Mouse (Mus musculus) intestine, embryonic 16.5 days (tissue): Measurements from ENCODE around the gene Slc23a2. TPM values are rescaled to one million over a fixed set of nuclear protein-coding genes. Genes with fewer than 3 reads are reported as not detected.

ENCODE experiments used
- ATAC-seq: fragments of 200-750 bp; cut with Nextera tagmentation; 2 replicates; pipeline ENCODE4 v1.8.0; 2017; ENCODE audit warnings: moderate TSS enrichment, moderate library complexity
- H3K27ac ChIP-seq: fragments of 300-500 bp; sonication (generic); 2 replicates; pipeline ENCODE4 v1.5.1; 2014; ENCODE audit warnings: mild to moderate bottlenecking, low read length
- H3K27me3 ChIP-seq: fragments of 300-500 bp; sonication (generic); replicated peaks from 2 replicates; pipeline ENCODE4 v1.6.1; 2014; ENCODE audit warnings: low read length, control low read depth, mixed read lengths; ENCODE audit not compliant: control insufficient read depth, insufficient read depth
- H3K36me3 ChIP-seq: fragments of 300-500 bp; sonication (generic); 2 replicates; pipeline ENCODE4 v1.6.1; 2014; ENCODE audit warnings: low read length, control low read depth; ENCODE audit not compliant: control insufficient read depth, insufficient read depth
- H3K4me1 ChIP-seq: fragments of 300-500 bp; sonication (generic); 2 replicates; pipeline ENCODE4 v1.6.1; 2014; ENCODE audit warnings: low read length, control low read depth, mixed read lengths; ENCODE audit not compliant: control insufficient read depth, insufficient read depth
- H3K4me2 ChIP-seq: fragments of 300-500 bp; sonication (generic); 2 replicates; pipeline ENCODE4 v1.6.1; 2014; ENCODE audit warnings: low read depth, low read length, control low read depth
- H3K4me3 ChIP-seq: fragments of 300-500 bp; sonication (generic); 2 replicates; pipeline ENCODE4 v1.5.1; 2014; ENCODE audit warnings: mild to moderate bottlenecking, low read length
- H3K9ac ChIP-seq: fragments of 300-500 bp; sonication (generic); 2 replicates; pipeline ENCODE4 v1.6.1; 2014; ENCODE audit warnings: low read depth, low read length
- H3K9me3 ChIP-seq: fragments of 300-500 bp; sonication (generic); 2 replicates; pipeline ENCODE4 v1.6.1; 2016; ENCODE audit warnings: low read length, control low read depth; ENCODE audit not compliant: control insufficient read depth
- WGBS: fragments of 180-500 bp; shearing (Covaris S2); extraction: QIAGEN DNeasy Blood & Tissue Kit; methylation state at CpG from one replicate; pipeline ENCODE4 v1.1.7; 2014; 5-methylcytosine and 5-hydroxymethylcytosine counted together
- polyA plus RNA-seq: library from polyadenylated mRNA; unstranded; fragments of >200 nt; fragmentation: Nextera tagmentation; extraction: Ambion mirVana; gene quantifications from 2 replicates; pipeline ENCODE4 v1.2.1, GENCODE M21; 2015

Slc23a2 gene
- polyA plus RNA-seq, 1 experiment from 2014 or later: 13.5 TPM

DNA sequence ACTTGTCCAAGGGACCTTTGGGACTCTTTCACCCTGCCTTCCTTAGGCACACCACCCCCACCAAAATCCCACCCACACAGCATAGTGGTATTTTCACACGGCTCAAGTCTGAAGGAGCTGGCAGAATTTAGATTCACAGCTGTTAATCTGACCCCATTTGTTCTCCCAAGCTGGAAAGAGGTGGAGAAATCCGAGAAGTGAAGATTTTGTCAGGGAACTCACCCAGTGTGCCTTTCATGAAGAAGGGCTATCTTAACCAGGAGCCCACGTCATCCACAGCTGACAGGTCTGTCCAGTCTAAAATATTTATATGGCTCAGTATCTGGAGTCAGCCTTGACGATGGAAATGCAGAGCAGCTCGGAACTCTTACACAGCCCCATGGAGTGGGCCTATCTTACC lies 108.6 kb downstream of the Slc23a2 start:
- H3K9ac ChIP-seq: no peak overlapping the region
- H3K9me3 ChIP-seq: no peaks in the 10 kb centered on the region
- 67% methylated on average over 5 of the region's 5 CpGs for WGBS
- ATAC-seq: no peak
- H3K4me1 ChIP-seq: peaks cover 2% of the 10 kb centered on the region; the same call in 1 of the 2 replicates
- H3K27ac ChIP-seq: no peak overlapping the region
- no peaks in the 10 kb centered on the region for H3K27me3 ChIP-seq
- H3K4me3 ChIP-seq: no peak overlapping the region
- H3K36me3 ChIP-seq: no peaks in the 10 kb centered on the region
- H3K4me2 ChIP-seq: no peak overlapping the region

DNA sequence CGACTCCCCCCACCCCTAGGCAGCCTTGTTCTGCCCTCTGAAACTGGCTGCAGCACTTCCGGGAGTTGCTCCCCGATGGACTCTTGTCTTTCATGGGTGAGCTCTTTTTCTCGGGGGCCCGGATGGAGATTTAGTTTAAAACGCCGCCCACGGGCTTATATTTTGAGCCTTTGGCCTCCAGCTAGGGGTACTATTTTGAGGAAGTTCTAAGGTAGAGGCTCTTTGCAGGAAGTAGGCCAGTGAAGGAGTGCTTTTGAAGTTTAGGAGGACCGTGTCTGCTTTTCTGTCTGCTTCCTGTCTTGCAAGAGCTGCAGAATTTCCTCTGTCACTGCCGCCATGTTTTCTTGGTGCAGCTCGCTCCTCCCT lies 109.5 kb downstream of the Slc23a2 start:
- Histone ChIP-seq H3K36me3 (no peaks in the 10 kb centered on the region), H3K4me2 (no peak overlapping the region), H3K27ac (no peak overlapping the region), H3K9ac (no peak overlapping the region), H3K27me3 (no peaks in the 10 kb centered on the region), H3K4me3 (no peak overlapping the region), H3K4me1 (peaks cover 9% of the 10 kb centered on the region; the same call in 1 of the 2 replicates), H3K9me3 (no peaks in the 10 kb centered on the region)
- WGBS: 70% methylated on average over 11 of the region's 11 CpGs
- no peak for ATAC-seq

DNA sequence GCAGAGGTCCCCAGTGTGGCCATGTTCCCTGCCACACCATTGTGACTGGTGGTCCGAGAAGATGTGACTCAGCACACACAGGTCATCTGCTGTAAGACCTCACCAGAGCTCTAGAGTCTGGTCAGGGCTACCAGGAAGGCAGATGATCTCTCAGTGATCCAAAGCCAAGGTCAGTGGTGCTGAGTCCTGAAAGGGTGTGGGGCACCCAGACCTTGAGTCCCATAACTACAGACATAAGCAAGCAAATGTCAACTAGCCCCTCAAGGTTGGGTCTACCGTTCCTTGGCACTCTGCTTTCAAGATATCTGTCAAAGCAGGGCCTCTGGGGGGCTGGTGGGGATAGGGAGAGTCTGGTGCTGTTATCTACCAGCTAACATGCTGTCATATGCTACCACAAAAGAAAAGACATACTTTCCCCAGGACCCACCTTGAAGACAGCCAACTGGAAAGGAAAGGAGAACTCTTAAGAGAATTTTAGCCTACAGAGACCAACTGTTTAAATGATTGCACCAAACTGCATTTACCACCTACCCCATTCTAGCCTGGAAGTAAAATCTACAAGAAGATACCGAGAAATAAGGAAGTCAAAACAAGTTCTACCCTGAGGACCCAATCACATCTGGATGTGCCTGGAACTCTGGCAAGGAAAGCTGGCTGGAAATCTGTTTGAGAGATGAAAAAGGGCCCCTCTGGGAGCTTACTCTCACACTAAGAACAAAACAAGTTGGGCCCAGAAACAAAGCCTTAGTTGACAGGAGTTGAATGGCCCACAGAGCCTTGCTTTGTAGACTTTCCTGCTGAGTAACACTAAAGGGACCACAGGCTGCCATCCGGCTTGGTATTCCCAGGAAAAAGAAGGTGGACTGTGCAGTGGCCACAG lies 110.1 kb downstream of the Slc23a2 start:
- Histone ChIP-seq H3K4me3 (no peak overlapping the region), H3K4me2 (no peak overlapping the region), H3K4me1 (peaks cover 10% of the 10 kb centered on the region; the same call in 1 of the 2 replicates), H3K27me3 (no peaks in the 10 kb centered on the region), H3K9ac (no peak overlapping the region), H3K9me3 (no peaks in the 10 kb centered on the region), H3K27ac (no peak overlapping the region), H3K36me3 (no peaks in the 10 kb centered on the region)
- WGBS: 77% methylated on average over 4 of the region's 4 CpGs
- ATAC-seq: no peak

DNA sequence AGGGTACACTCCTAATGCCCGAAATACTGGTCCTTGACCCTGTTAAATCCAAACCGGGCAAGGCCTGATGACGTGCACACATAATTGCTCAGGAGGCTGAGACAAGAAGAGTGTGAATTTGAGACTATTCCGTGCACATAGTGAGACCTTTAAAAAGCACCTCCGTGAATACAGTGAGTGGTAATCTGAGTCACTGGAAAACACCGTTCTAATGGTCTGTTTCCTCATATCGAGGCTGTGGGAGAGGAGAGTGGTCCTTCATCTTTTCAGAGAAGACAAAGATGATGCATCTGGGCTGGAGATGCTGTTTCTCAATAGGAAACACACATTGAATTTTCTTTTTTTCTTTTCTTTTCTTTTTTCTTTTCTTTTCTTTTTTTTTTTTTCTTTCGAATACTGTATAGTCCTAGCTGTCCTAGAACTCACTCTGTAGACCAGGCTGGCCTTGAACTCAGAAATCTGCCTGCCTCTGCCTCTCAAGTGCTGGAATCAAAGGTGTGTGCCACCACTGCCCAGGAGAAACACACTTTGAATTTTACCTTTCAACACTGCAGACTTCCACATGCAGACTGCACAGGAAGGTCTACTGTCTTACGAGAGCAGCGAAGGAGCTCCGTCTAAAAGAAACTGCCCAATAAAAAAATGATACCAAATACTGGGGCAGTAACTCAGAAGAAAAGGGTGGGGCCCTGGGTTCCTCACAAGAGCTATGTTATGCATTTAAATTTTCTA lies 113.4 kb downstream of the Slc23a2 start:
- H3K9me3 ChIP-seq: no peaks in the 10 kb centered on the region
- no peak overlapping the region for H3K9ac ChIP-seq
- H3K4me3 ChIP-seq: no peak overlapping the region
- peak overlapping the region; percentile 78; the same call in 1 of the 2 replicates for H3K27ac ChIP-seq
- no peak for ATAC-seq
- H3K36me3 ChIP-seq: no peaks in the 10 kb centered on the region
- H3K27me3 ChIP-seq: 0 out of 2 replicates have a peak, but pooled peaks cover 11% of the 10 kb centered on the region
- no peak overlapping the region for H3K4me2 ChIP-seq
- peaks cover 21% of the 10 kb centered on the region; the same call in 1 of the 2 replicates for H3K4me1 ChIP-seq
- 80% methylated on average over 11 of the region's 11 CpGs for WGBS

DNA sequence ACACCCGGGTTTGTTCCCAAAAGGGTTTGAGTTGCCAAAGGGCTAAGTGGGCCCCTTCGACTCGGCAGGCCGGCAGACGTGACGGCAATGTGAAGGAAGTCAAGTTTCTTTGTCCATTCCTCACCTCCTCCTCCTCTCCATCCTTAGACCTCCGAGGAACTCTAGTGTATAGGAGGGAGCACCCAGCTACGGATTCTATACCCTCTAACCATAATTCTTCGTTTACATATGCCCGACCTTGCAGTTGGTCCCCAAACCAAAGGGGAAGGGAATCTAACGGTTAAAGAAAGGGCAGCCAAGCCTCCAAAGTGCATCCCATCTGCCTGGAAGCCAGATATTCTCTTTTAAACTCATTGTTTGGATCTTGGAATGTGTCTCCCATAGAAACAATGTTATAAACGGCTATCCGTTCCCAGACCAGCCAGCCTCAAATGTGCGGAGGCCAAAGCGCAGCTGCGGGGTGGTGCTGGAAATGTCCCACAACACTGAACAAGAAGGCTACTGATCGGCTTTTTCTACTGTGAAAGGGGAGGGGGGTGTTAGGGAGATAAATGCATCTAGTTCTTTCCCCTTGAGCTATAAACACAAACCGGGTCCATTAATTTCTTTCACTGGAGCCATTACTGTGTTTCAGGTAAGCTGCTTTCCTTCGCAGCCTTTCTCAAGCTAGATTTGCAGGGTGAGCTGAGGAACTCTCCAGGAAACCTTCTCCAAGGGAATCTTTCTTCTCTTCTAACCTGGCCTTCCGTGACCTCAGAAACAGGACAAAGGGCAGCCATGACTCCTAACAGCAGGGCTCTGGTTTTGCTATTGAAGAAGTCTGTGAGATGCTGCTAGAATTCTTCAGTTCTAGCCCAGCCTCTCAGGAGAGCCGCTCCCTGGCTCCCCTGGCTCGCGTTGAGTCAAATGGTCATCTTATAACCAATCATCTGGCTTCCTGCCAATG lies 114.2 kb downstream of the Slc23a2 start:
- Histone ChIP-seq H3K9me3 (no peaks in the 10 kb centered on the region), H3K9ac (peak overlapping the region; percentile 66), H3K4me2 (peak overlapping the region; percentile 98), H3K36me3 (no peaks in the 10 kb centered on the region), H3K4me3 (peak overlapping the region; percentile 69), H3K4me1 (peaks cover 21% of the 10 kb centered on the region; the same call in 1 of the 2 replicates), H3K27ac (peak overlapping the region; percentile 78), H3K27me3 (0 out of 2 replicates have a peak, but pooled peaks cover 11% of the 10 kb centered on the region)
- WGBS: 19% methylated on average over 23 of the region's 23 CpGs
- ATAC-seq: no peak; the same call in 1 of the 2 replicates

DNA sequence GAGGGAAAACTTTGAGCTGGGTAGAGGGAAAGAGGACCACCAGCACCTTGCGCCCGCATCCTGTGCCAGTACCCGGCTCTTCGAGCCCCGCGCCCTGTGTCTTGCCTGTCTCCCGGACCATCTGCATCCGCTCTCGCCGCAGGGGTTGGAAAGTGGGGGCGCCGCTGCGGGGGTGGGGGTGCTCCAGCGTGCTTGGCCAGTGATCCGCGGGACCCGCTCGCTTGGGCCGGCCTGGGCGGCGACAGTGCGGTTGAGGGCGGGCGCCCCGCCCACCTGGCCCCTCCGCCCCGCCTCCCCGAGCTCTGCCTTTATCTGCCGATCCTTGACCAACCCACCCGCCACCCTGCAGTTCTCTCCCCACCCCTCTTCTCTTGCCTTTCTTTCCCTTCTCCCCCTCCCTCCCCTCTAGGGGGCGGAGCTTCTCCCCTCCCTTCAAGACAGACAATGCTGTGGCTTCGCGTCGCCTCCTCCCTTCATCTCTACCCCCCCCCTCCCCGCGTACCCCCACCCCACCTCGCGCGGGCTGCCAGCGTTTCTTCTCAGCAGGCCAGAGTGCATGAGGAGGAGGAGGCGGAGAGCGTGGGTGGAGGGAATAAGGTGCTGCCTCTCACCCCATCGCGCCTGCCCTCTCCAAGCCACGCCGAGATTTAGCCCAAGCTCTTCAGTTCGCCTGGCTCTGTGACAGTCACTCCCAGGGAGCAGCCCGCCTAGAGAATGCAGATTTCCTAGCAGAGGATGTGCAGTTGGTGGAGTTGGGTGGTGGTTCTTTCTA lies 115.1 kb downstream of the Slc23a2 start, which contains the start of gene Rassf2:
Rassf2 (minus strand) TSS at position 613 of the 772 bp plus-strand sequence.
- H3K9me3 ChIP-seq: no peaks in the 10 kb centered on the region
- WGBS: 0% methylated on average over 29 of the region's 48 CpGs

DNA sequence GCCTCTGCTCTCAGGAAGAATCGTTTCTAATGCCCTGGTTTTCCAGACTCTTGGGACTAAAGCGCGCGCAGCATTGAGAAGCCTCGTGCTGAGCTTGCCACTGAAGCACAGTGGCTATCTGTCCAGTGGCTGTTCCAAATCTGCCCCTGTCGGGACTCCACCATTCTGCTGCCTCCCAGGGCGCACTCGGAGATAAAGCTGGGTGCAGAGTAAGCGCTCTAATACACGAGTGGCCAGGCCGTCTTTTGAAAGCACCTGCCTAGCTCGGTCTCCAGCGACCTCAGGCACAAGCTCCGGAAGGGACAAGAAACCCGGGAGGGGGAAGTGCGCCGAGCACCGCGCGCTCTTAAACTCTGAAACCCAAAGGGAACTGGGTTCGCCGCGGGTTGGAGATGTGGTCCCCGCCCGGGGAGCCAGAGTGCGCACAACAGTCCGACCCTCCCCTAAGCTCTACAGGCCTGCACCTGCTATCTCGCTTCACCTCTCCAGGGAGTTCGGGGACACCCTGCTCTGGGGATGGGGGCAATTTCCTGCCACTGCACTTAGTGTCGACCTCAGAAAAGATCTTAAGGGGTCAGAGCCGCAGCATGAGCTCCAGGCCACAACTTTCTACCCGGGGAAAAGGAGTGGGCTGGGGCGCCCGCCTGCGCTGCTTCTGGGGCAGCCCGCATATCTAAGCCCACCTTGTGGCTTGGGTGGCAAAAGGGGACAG lies 115.9 kb downstream of the Slc23a2 start:
- Histone ChIP-seq H3K4me2 (peak overlapping the region; percentile 98), H3K4me3 (peak overlapping the region; percentile 69), H3K9me3 (no peaks in the 10 kb centered on the region), H3K4me1 (peaks cover 21% of the 10 kb centered on the region; the same call in 1 of the 2 replicates), H3K27me3 (0 out of 2 replicates have a peak, but pooled peaks cover 11% of the 10 kb centered on the region), H3K27ac (peak overlapping the region; percentile 54), H3K9ac (peak overlapping the region; percentile 71), H3K36me3 (no peaks in the 10 kb centered on the region)
- ATAC-seq: peak; percentile 35
- WGBS: 2% methylated on average over 36 of the region's 36 CpGs

More for the DNA sequence above, 115.1 kb downstream of the Slc23a2 start, which contains the start of gene Rassf2:
- H3K36me3 ChIP-seq: no peaks in the 10 kb centered on the region
- H3K9ac ChIP-seq: peak within 1 kb of the TSS; percentile 71
- H3K27me3 ChIP-seq: 0 out of 2 replicates have a peak, but pooled peaks cover 11% of the 10 kb centered on the region
- H3K4me3 ChIP-seq: peak within 1 kb of the TSS; percentile 69
- H3K4me2 ChIP-seq: peak within 1 kb of the TSS; percentile 98
- peaks cover 21% of the 10 kb centered on the region; the same call in 1 of the 2 replicates for H3K4me1 ChIP-seq
- H3K27ac ChIP-seq: peak within 1 kb of the TSS; percentile 78
- peak; percentile 94 for ATAC-seq
